Mouse (Mus musculus) lung, postnatal 14 days (tissue): ENCODE data around the gene Stx4a.
A peak's percentile ranks its signal among the peaks of the same experiment; 100 is the strongest.
"Not testable (repeated sequence)": the region's sequence is repeated elsewhere in the genome, so short reads cannot be mapped to it uniquely, and the experiment has no call there.

Experiments
- DNase-seq: peaks from one replicate; pipeline ENCODE4 v3.0.0; 2021

The Stx4a gene

DNA sequence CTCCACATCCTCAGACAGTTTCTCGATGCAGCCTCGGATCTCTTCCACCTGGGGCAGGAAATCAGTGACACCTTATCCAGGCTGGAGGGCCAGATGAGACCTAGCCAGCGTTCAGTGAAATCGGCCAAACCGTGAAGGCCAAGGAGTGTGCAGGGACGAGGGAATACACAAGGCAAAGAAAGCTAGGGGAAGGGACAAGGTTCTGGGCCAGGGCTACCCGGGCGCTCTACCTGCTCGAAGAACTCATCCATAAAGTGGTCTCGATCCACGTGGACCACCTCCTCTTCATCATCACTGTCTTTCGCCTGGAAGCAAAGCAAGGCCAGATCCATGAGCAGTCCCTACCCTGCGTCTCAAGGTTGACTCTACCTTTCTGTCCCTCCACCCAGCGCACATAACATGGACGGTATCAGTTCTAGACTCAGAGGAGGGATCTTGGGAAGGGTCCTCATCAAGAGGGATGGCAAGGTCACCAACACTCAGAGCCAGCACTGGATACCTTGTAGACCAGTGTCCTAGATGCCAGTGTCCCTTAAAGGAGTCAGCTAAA is 8.9 kb upstream of the Stx4a start:
- DNase-seq, result no peak

- peak; percentile 56 for DNase-seq
These were observed 7.9 kb upstream of the Stx4a start for GRCm38 (mm10) chr7:127815954-127816821.

- DNase-seq, result no peak
These were observed 7.0 kb upstream of the Stx4a start for GRCm38 (mm10) chr7:127817053-127817452.

- no peak for DNase-seq
These were observed 6.3 kb upstream of the Stx4a start for GRCm38 (mm10) chr7:127817776-127818175.

GRCm38 (mm10) chr7:127820836-127821509 is 3.1 kb upstream of the Stx4a start:
- no peak for DNase-seq

DNA sequence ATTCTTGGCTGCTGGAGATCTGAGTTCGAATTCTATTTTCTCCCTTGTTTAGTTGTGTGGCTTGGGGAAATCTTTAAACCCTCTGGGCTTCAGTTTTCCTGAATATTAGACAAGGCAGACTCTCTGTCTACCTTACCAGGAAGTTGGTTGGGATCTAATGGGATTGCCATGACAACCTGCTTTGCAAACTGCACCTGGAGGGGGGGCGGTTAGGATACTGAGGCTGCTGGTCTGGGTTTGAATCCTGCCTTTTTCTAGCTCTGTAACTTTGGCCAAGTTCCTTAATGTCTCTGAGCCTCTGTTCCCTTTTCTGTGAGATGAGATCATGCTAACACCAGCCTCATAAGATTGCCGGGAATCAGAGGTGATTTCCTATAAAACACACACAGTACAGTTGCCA is 1.6 kb upstream of the Stx4a start:
- DNase-seq, result no peak

DNA sequence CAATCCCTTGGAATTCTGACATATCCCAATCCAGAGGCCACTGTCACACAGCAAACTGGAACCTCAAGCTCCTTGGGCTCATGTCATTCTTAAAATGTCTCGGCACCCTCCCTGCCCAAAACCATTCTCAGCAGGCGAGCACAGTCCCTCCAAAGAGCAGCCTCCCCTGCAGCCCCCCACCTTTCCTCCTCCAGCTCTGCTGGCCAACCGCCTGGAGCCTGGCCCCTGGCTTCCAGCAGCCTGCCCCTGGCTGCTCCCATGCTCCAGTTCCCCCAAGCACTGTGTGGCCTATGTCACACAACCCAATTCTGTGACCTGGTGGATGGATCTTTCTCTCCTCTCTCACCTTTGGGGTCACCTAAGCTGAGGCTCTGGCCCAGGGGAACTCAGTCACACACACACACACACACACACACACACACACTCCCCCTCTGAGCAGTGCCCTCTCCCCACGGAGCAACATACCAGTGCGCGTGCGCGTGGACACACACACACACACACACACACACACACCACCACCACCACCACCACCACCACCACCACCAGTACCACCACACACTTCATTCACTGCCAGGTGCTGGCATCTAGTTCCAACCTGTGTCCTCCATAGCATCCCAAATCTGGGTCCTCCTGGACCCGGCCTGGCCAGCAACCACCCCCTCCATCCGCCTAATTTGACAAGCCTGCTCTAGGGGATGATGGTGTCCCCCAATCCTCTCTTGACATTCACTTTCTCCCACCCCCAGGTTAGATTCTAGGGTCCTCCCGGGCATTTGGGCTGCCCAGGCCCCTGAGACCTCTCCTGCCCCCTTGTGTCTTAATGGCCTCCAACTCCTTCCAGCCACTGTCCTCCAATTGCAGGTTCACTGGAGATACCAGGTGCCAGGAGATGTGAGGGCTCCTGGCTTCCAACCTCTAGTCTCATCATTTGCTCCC is 590 bp upstream of the Stx4a start:
- no peak for DNase-seq

DNA sequence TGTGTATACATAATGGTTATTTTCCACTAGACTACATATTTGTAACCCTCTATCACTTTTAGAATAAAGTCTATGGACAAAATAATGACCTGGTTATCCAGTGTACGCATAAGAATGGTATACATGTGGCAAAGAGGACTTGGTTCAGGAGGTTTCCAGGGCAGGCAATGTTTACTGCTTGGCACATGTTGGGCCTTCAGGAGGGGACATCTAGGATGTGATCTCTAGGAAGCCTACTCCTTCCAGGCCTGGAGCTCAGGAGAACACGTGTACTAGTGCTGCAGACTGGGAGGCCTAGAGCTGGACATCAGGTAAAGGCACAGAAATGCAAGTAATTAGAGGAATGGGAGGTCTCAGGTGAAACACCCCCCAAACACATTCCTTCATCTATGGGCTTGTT is 11.5 kb downstream of the Stx4a start:
- DNase-seq, result no peak

GRCm38 (mm10) chr7:127837473-127837872 is 13.4 kb downstream of the Stx4a start:
- DNase-seq, result no peak

DNA sequence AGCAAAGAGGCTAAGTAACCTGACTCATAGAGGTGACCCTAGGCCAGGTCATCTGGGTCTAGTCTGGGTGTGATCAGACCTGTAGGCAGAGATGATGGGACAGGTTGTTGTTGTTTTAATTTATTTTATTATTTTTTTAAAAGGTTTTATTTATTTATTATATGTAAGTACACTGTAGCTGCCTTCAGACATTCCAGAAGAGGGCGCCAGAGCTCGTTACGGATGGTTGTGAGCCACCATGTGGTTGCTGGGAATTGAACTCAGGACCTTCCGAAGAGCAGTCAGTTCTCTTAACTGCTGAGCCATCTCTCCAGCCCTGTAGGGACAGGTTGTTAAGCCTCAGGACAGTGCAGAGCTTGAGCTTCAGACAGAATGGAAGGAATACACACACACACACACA is 13.8 kb downstream of the Stx4a start:
- not testable (repeated sequence) for DNase-seq

GRCm38 (mm10) chr7:127840031-127840430 is 15.9 kb downstream of the Stx4a start:
- DNase-seq, result not testable (repeated sequence)

GRCm38 (mm10) chr7:127840886-127841285 is 16.8 kb downstream of the Stx4a start:
- DNase-seq, result peak; percentile 33

GRCm38 (mm10) chr7:127841340-127842000 is 17.4 kb downstream of the Stx4a start:
- peak; percentile 93 for DNase-seq

- DNase-seq, result peak; percentile 83
These were observed 18.1 kb downstream of the Stx4a start for GRCm38 (mm10) chr7:127842001-127842718.

- DNase-seq, result no peak
These were observed 26.1 kb downstream of the Stx4a start for GRCm38 (mm10) chr7:127849973-127850875.

GRCm38 (mm10) chr7:127850906-127851305 is 26.8 kb downstream of the Stx4a start:
- DNase-seq, result no peak

GRCm38 (mm10) chr7:127858258-127858657 is 34.2 kb downstream of the Stx4a start:
- no peak for DNase-seq

- no peak for DNase-seq
These were observed 42.3 kb downstream of the Stx4a start for GRCm38 (mm10) chr7:127866434-127866833.

DNA sequence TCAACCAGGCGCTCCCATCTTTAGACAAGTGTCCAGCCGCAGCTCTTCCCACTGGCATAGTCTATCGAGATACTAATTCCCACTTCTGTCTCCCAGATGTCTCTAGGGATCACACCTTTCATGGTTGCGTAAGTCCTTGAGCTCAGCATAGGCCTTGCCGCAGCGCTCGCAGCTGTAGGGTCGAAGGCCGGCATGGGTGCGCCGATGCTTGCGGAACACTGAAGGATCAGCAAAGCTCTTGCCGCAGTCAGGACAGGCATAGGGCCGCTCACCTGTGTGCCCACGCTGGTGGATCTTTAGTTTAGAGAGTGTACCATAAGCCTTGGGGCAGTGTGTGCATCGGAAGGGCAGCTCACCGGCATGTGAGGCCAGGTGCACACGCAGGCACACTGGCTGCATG is 43.5 kb downstream of the Stx4a start:
- no peak for DNase-seq

DNA sequence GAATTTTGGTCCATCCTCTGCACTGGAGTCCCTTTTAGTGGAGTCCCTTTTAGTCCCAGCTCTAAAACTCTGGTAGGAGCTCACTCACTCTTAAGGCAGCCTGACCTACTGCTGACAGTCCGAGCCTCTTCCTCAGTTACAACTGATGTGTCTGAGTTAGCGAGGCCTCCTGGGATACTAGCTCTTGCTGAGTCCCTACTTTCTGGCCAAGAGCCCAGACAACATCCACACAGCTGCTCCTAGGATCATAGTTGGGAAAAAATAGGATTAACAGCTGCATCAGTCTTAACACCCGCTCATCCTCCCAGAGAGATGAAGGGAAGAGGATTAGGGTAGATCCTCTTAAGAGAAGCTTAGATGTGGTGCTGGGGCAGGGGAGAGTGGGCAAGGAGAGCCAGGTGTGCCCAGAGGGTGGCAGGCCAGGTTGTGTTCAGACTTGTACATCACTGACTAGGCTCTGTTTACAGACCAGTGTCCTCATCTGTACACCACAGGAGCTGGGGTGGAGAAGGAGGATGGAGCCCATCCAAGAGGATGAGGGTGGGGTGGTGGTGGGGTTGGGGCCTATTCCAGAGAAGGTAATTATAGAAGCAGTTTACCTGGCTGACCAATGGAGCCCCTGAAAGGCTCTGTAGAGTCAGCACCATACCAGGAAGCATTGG is 45.2 kb downstream of the Stx4a start:
- no peak for DNase-seq
